20 mouse cellular contexts compared by ENCODE assay signal in genomic region chr16:25394676-25395075, GRCm38 (mm10).
DNase-seq lines count a peak whose midpoint lies in the region; ATAC-seq lines count a peak whose summit lies in the region.
"Had no signal": no experiment of that assay in that cellular context is flagged by ENCODE, and none has a peak within 500 bp of the region (broad histone marks: within the 10 kb centered on the region; RNA-seq: fewer than 3 reads in every experiment).

No protein-coding gene starts in this region.

- WGBS in kidney, embryonic 16.5 days = 74% methylated on average over 1 of the region's 1 CpGs

- no peak overlapping the region for H3K4me3 ChIP-seq in kidney, embryonic 16.5 days (ENCODE audit: low read length)
- H3K4me3 ChIP-seq: embryonic facial prominence, embryonic 10.5 days; forebrain, embryonic 13.5 days; heart, adult 2 months; heart, embryonic 15.5 days; hindbrain, embryonic 13.5 days had no signal

- no peak overlapping the region for H3K4me2 ChIP-seq in kidney, embryonic 16.5 days (replicated peaks; ENCODE audit: low read depth, low read length)
- H3K4me2 ChIP-seq: forebrain, embryonic 13.5 days; heart, embryonic 11.5 days; heart, embryonic 15.5 days; hindbrain, embryonic 13.5 days had no signal

- peak; percentile 31 for DNase-seq in kidney, adult 18-20 months
- peak; percentile 36 for DNase-seq in 3T3-L1 (ENCODE audit: low read depth, low spot score)
- DNase-seq in kidney, adult 9 months = peak; percentile 85
- peak; percentile 40 to 69 for DNase-seq in kidney, postnatal 36 days
- no peak for DNase-seq in urinary bladder, postnatal 25 days (ENCODE audit: low spot score)
- no peak for DNase-seq in cerebellum, adult 11 months
- DNase-seq: adrenal gland, adult 8-10 months; adrenal gland, postnatal 36 days; cerebellum, adult 8-10 months; cerebellum, postnatal 14 days; forebrain, postnatal 0 days; gastrocnemius, postnatal 14 days; heart, adult 2 months; heart, postnatal 14 days had no signal

- no peaks in the 10 kb centered on the region for H3K4me1 ChIP-seq in kidney, embryonic 16.5 days (ENCODE audit: insufficient read depth, low read length)
- H3K4me1 ChIP-seq: forebrain, embryonic 13.5 days; heart, embryonic 15.5 days; hindbrain, embryonic 13.5 days had no signal

- H3K9me3 ChIP-seq in kidney, embryonic 16.5 days (ENCODE audit: low read length) = no peaks in the 10 kb centered on the region
- H3K9me3 ChIP-seq: embryonic facial prominence, embryonic 10.5 days; forebrain, embryonic 13.5 days; heart, embryonic 15.5 days; hindbrain, embryonic 13.5 days had no signal

- H3K36me3 ChIP-seq in kidney, embryonic 16.5 days (ENCODE audit: insufficient read depth, low read length) = no peaks in the 10 kb centered on the region
- H3K36me3 ChIP-seq: embryonic facial prominence, embryonic 10.5 days; heart, embryonic 15.5 days; hindbrain, embryonic 13.5 days had no signal

- no peak overlapping the region for H3K27ac ChIP-seq in kidney, embryonic 16.5 days (ENCODE audit: low read length)
- H3K27ac ChIP-seq: embryonic facial prominence, embryonic 10.5 days; forebrain, embryonic 13.5 days; heart, adult 2 months; heart, embryonic 15.5 days; hindbrain, embryonic 13.5 days had no signal

- H3K9ac ChIP-seq in kidney, embryonic 16.5 days (replicated peaks; ENCODE audit: low read length) = no peak overlapping the region
- H3K9ac ChIP-seq: forebrain, embryonic 13.5 days; forebrain, postnatal 0 days; heart, embryonic 15.5 days; hindbrain, embryonic 13.5 days had no signal

- ATAC-seq in kidney, embryonic 16.5 days (ENCODE audit: low FRiP score, low TSS enrichment) = no peak
- ATAC-seq: forebrain, embryonic 13.5 days; forebrain, postnatal 0 days had no signal

- no peaks in the 10 kb centered on the region for H3K27me3 ChIP-seq in kidney, embryonic 16.5 days (ENCODE audit: insufficient read depth, low read length)
- H3K27me3 ChIP-seq: forebrain, embryonic 13.5 days; heart, embryonic 15.5 days; hindbrain, embryonic 13.5 days had no signal

Comparison
In these comparisons a context has a peak if more than half of its experiments do, and no peak if none do; other contexts are left out.
1. DNase-seq: peak in kidney, adult 18-20 months (single experiment), 3T3-L1 (single experiment), kidney, adult 9 months (single experiment) and kidney, postnatal 36 days (2 of 2); none in urinary bladder, postnatal 25 days (single experiment) and cerebellum, adult 11 months (single experiment).